Mouse (Mus musculus) c-Kit-positive CD71-positive TER-119-negative erythroid progenitor cells, embryonic 14.5 days (primary cell): Measurements from ENCODE around the gene Gm26741.

Source experiments
- DNase-seq: peaks from one replicate; pipeline ENCODE4 v3.0.0-alpha.2; 2013; ENCODE audit warnings: low read depth

Gm26741 gene

GRCm38 (mm10) chr10:52389438-52389837 is 30.9 kb downstream of the Gm26741 start:
- no peak for DNase-seq

- no peak for DNase-seq
These were observed 32.6 kb downstream of the Gm26741 start for GRCm38 (mm10) chr10:52391208-52391607.

- no peak for DNase-seq
These were observed 38.1 kb downstream of the Gm26741 start for GRCm38 (mm10) chr10:52396647-52397046.

GRCm38 (mm10) chr10:52398715-52399114 is 40.1 kb downstream of the Gm26741 start:
- DNase-seq = no peak

- DNase-seq = no peak
These were observed 41.2 kb downstream of the Gm26741 start for GRCm38 (mm10) chr10:52399722-52400121.

- no peak for DNase-seq
These were observed 46.6 kb downstream of the Gm26741 start for GRCm38 (mm10) chr10:52405160-52405559.

- no peak for DNase-seq
These were observed 49.0 kb downstream of the Gm26741 start for GRCm38 (mm10) chr10:52407526-52407925.
